Mouse (Mus musculus) embryonic facial prominence, embryonic 10.5 days (tissue): ENCODE data around the gene Anp32e. TPM values are rescaled to one million over a fixed set of nuclear protein-coding genes. Genes with fewer than 3 reads are reported as not detected.
"Not testable (repeated sequence)": the region's sequence is repeated elsewhere in the genome, so short reads cannot be mapped to it uniquely, and the experiment has no call there.

Source experiments
- DNase-seq: peaks from one replicate; pipeline ENCODE4 v3.0.0-alpha.2; 2017; ENCODE audit warnings: low spot score
- H3K27ac ChIP-seq: fragments of 300-500 bp; sonication (generic); replicated peaks from 2 replicates; pipeline ENCODE4 v1.5.1; 2016; ENCODE audit warnings: mild to moderate bottlenecking
- H3K27me3 ChIP-seq: fragments of 300-500 bp; sonication (generic); replicated peaks from 2 replicates; pipeline ENCODE4 v1.6.1; 2016; ENCODE audit warnings: low read depth, mild to moderate bottlenecking; ENCODE audit not compliant: poor library complexity, severe bottlenecking
- H3K36me3 ChIP-seq: fragments of 300-500 bp; sonication (generic); replicated peaks from 2 replicates; pipeline ENCODE4 v1.6.1; 2016; ENCODE audit warnings: mild to moderate bottlenecking, moderate library complexity
- H3K4me1 ChIP-seq: fragments of 300-500 bp; sonication (generic); 2 replicates; pipeline ENCODE4 v1.6.1; 2016
- H3K4me3 ChIP-seq: fragments of 300-500 bp; sonication (generic); 2 replicates; pipeline ENCODE4 v1.5.1; 2016; ENCODE audit warnings: mild to moderate bottlenecking, moderate library complexity
- H3K9me3 ChIP-seq: fragments of 300-500 bp; sonication (generic); 2 replicates; pipeline ENCODE4 v1.6.1; 2016; ENCODE audit warnings: mild to moderate bottlenecking
- WGBS: fragments of 180-500 bp; shearing (Covaris S2); methylation state at CpG from one replicate; pipeline ENCODE4 v1.1.7; 2016; 5-methylcytosine and 5-hydroxymethylcytosine counted together
- polyA plus RNA-seq: library from polyadenylated mRNA; unstranded; fragments of >200 nt; fragmentation: Nextera tagmentation; extraction: Ambion mirVana; gene quantifications from 2 replicates; pipeline ENCODE4 v1.2.1, GENCODE M21; 2016

The Anp32e gene
- 369 and 371 TPM in 2 replicates for polyA plus RNA-seq

GRCm38 (mm10) chr3:95928658-95929503, at the start of gene Anp32e:
Gene Anp32e (plus strand): TSS chr3:95929246.
- peak within 1 kb of the TSS; percentile 99 for H3K27ac ChIP-seq
- H3K36me3 ChIP-seq, result peaks cover 18% of the 10 kb centered on the region
- H3K4me1 ChIP-seq, result peaks cover 19% of the 10 kb centered on the region
- peak within 1 kb of the TSS; percentile 89 for H3K4me3 ChIP-seq
- DNase-seq, result peak; percentile 96
- WGBS, result under 1% methylated on average over 49 of the region's 49 CpGs
- no peaks in the 10 kb centered on the region for H3K27me3 ChIP-seq
- H3K9me3 ChIP-seq, result no peaks in the 10 kb centered on the region

GRCm38 (mm10) chr3:95881979-95882815, 46.8 kb upstream of the Anp32e start, which contains the start of gene Ciart:
Gene Ciart (minus strand): TSS chr3:95882251.
- H3K4me1 ChIP-seq, result peaks cover 23% of the 10 kb centered on the region
- peak within 1 kb of the TSS; percentile 75 for H3K27ac ChIP-seq
- H3K9me3 ChIP-seq, result no peaks in the 10 kb centered on the region
- peaks cover 10% of the 10 kb centered on the region for H3K36me3 ChIP-seq
- H3K27me3 ChIP-seq, result 0 out of 2 replicates have a peak, but pooled peaks cover 6% of the 10 kb centered on the region
- under 1% methylated on average over 66 of the region's 66 CpGs for WGBS
- H3K4me3 ChIP-seq, result peak within 1 kb of the TSS; percentile 67
- DNase-seq, result peak; percentile 96

DNA sequence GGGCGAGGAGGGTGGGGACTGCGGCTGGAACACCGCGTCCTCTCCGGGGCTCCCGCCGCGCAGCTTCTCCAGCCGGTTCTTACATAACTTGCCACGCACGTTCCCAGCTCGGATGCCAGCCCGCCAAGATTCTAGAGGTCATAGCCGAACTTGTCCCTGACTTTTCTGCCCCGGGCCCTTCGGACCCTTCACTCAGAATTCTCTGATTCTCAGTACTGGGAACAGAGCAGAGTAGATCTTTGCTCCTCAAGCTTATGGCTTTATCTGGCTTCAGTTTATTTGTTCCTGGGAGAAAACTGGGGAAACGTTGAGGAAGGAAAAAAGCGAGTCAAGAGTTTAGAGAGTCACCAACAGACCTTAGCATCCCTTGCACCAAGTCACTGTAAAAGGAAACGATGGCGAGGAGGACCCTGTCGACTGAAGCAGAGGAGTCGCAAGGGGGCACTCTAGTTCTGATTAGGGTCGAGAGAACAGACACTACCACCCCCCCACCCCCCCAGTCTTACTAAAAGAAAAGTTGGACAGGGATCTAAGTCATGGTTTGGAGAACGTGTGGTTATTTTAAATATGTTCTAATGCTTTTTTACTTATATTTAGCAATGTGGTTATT, 46.1 kb upstream of the Anp32e start:
- Histone ChIP-seq H3K27ac (peak overlapping the region; percentile 75), H3K4me3 (peak overlapping the region; percentile 67), H3K9me3 (no peaks in the 10 kb centered on the region), H3K27me3 (0 out of 2 replicates have a peak, but pooled peaks cover 6% of the 10 kb centered on the region), H3K4me1 (peaks cover 23% of the 10 kb centered on the region), H3K36me3 (peaks cover 5% of the 10 kb centered on the region)
- WGBS, result 2% methylated on average over 24 of the region's 24 CpGs
- DNase-seq, result peak; percentile 69

DNA sequence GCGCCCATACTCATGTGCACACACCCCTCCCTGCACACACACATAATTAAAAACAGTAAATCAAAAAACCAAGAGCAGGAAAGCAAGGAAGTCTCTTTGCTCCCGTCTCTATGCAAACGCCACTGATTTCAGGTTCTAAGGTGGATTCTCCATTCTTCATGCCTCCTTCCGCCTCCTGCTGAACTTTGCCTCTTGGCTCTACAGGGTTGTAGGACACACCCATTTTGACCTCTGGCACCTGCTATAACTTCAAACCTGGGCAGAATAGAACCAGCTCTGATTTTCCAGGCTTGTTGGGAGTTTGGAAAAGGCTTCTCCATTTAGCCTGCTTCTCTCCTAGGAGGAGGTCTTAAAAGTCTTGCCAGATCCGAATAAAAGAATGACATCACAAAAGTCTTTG, 44.6 kb upstream of the Anp32e start:
- Histone ChIP-seq H3K27ac (no peak overlapping the region), H3K27me3 (0 out of 2 replicates have a peak, but pooled peaks cover 6% of the 10 kb centered on the region), H3K9me3 (no peaks in the 10 kb centered on the region), H3K4me1 (peaks cover 25% of the 10 kb centered on the region), H3K4me3 (no peak overlapping the region), H3K36me3 (no peaks in the 10 kb centered on the region)
- no peak for DNase-seq
- WGBS, result 78% methylated on average over 5 of the region's 5 CpGs

DNA sequence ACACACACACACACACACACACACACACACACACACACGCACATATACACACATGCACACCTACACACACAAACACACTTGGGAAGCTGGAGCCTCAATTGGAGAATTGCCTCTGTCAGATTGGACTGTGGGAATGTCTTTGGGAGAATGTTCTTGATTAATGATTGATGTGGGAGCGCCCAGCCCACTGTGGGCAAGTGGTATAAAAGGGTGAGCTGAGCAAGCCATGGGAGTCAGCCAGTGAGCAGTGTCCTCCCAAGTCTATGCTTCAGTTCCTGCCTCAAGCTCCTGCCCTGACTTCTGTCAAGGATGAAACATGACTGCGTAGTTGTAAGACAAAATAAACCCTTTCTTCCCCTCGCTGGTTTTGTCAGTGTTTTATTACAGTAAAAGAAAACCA, 41.5 kb upstream of the Anp32e start:
- WGBS, result 86% methylated on average over 4 of the region's 4 CpGs
- Histone ChIP-seq H3K9me3 (no peaks in the 10 kb centered on the region), H3K36me3 (no peaks in the 10 kb centered on the region), H3K4me1 (peaks cover 33% of the 10 kb centered on the region), H3K27ac (no peak overlapping the region), H3K4me3 (no peak overlapping the region), H3K27me3 (no peaks in the 10 kb centered on the region)
- no peak for DNase-seq

GRCm38 (mm10) chr3:95889664-95890063, 39.4 kb upstream of the Anp32e start:
- H3K4me3 ChIP-seq, result no peak overlapping the region
- no peak overlapping the region for H3K27ac ChIP-seq
- H3K4me1 ChIP-seq, result peaks cover 41% of the 10 kb centered on the region
- DNase-seq, result peak; percentile 73
- no peaks in the 10 kb centered on the region for H3K9me3 ChIP-seq
- H3K27me3 ChIP-seq, result no peaks in the 10 kb centered on the region
- 40% methylated on average over 3 of the region's 3 CpGs for WGBS
- no peaks in the 10 kb centered on the region for H3K36me3 ChIP-seq

DNA sequence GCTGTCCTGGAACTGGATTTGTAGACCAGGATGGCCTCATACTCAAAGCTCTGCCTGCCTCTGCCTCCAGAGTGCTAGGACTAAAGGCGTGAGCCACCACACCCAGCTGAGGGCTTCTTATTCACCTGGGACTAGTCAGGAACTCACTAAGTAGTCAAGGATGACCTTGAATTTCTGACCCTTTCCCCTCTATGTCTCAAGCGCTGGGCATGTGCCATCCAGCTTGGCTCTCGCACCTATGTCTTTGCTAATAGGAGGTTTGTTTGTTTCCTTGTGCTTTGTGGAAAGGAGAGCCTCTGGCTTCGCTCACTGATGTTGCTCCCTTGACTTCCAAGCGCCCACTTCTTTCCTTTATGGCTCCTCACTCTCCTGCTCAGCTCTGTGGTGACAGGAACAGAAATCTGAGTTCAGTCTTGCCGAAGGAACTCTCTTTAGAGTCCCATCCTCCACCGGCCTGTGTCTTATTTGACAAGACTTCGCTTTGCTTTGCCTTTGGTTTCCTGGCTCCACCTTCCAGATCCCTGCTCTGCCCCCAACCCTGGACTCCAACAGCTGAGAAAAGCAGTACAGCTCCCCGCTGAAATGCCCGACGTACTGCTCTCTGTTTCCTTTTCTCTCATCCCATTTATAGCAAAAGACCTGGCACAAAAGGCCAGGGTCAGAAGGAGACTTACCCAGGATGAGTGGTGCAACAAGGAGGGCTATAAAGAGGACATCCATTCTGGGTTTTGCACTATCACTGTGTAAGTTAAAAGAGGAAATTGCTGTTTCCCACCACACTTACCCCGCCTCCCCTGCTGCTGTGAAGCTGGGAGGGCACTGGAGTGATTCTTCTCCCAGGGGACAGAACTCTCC, 37.6 kb upstream of the Anp32e start, which contains the start of gene BC028528:
BC028528 (minus strand) TSS at position 795 of the 855 bp plus-strand sequence.
- Histone ChIP-seq H3K27me3 (no peaks in the 10 kb centered on the region), H3K9me3 (no peaks in the 10 kb centered on the region), H3K36me3 (peaks cover 7% of the 10 kb centered on the region; the same call in 1 of the 2 replicates), H3K4me1 (peaks cover 52% of the 10 kb centered on the region), H3K27ac (peak within 1 kb of the TSS; percentile 84), H3K4me3 (peak within 1 kb of the TSS; percentile 33)
- DNase-seq, result peak; percentile 29
- 24% methylated on average over 12 of the region's 12 CpGs for WGBS

DNA sequence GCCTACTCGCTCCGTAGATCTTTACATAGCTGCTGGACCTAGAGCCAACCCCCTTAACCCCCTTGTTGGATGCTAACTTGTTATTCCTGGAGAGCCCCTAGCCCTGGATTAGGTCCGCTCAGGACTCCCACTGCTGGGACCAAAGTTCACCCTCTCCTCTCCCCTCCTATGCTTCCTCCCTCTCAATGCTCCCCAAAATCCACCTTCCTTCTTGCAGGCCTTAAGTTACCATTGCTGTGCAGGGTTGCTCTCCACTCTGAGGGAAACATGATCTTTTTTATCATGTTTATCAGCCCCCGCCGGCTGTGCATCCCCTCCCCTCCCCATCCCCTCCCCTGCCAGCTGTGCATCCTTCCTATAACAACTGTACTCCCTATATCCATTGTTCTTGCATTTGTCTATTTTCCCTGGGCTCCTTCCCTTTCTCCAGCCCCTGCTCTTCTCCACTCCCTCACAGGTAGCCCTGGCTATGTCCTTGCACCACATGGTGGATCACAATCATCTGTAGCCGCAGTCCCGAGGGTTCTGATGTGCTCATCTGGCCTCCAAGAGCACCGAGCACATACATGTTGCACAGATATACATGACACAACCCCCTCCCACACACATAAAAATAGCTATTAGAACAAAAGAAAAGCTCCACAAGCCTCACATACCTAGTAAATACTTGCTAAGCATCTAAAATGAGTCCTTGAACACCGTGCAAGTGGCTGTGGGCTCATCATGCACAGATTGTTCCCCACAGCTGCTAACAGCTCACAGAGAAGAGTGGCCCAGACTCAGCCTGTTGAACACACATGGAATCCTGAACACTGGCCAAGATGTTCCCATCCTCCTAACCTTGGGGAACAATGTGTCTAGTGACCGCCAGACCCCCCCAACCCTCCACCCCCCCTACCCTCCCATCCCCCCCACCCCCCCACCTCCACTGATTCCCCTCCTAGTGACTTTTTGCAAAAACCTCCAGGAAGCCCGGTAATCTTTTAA, 36.7 kb upstream of the Anp32e start:
- peak overlapping the region; percentile 33 for H3K4me3 ChIP-seq

DNA sequence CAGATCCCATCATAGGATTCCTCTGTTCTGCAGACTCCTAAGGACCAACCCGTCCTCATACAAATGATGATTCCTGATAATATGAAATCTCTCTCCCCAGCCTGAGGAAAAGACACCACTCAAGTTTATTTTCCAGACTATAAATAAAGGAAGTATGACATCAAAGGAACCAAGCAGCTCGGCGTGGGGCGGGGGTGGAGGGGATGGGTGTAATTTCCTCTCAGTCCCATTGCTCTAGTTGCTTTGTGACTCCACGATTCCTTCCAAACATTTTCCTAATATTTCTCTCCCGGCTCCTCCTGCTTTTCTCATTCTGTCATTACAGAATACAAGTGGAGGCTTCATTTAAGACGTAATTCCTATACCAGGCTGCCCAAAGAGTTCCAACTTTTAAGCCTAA, 35.9 kb upstream of the Anp32e start:
- Histone ChIP-seq H3K4me1 (peaks cover 52% of the 10 kb centered on the region), H3K27me3 (no peaks in the 10 kb centered on the region), H3K4me3 (peak overlapping the region; percentile 82), H3K36me3 (peaks cover 16% of the 10 kb centered on the region), H3K9me3 (no peaks in the 10 kb centered on the region), H3K27ac (peak overlapping the region; percentile 84)
- 24% methylated on average over 7 of the region's 7 CpGs for WGBS
- DNase-seq, result peak; percentile 33

More for the DNA sequence above, 36.7 kb upstream of the Anp32e start:
- Histone ChIP-seq H3K27me3 (no peaks in the 10 kb centered on the region), H3K9me3 (no peaks in the 10 kb centered on the region), H3K36me3 (peaks cover 8% of the 10 kb centered on the region), H3K27ac (peak overlapping the region; percentile 84), H3K4me1 (peaks cover 52% of the 10 kb centered on the region)
- DNase-seq, result peak; percentile 44
- WGBS, result 36% methylated on average over 11 of the region's 11 CpGs

- Histone ChIP-seq H3K4me3 (peak within 1 kb of the TSS; percentile 82), H3K36me3 (peaks cover 22% of the 10 kb centered on the region), H3K4me1 (peaks cover 52% of the 10 kb centered on the region), H3K27ac (peak within 1 kb of the TSS; percentile 84)
- peak; percentile 97 for DNase-seq
- H3K27me3 ChIP-seq, H3K9me3 ChIP-seq: not testable (repeated sequence)
- WGBS, result under 1% methylated on average over 25 of the region's 43 CpGs
Observed at GRCm38 (mm10) chr3:95893606-95894316, 35.3 kb upstream of the Anp32e start, which contains the start of gene Aph1a. Gene Aph1a (plus strand): TSS chr3:95893969.
